Mouse (Mus musculus): ENCODE measurements around the gene Gpr68.

GRCm38 (mm10) chr12:100839079-100839600, 68.9 kb downstream of the Gpr68 start:
- no peak for TF ChIP-seq USF1 (IDR thresholded peaks at IDR 0.05; ENCODE audit: low read depth)
- TF ChIP-seq MAX (IDR thresholded peaks at IDR 0.05) = no peak
- TF ChIP-seq CTCF (IDR thresholded peaks at IDR 0.05; ENCODE audit: control insufficient read depth, insufficient read depth, insufficient read length) = no peak
